Mouse (Mus musculus) liver, postnatal 0 days (tissue): Measurements from ENCODE around the gene Nrtn. TPM values are rescaled to one million over a fixed set of nuclear protein-coding genes. Genes with fewer than 3 reads are reported as not detected.

Source experiments
- ATAC-seq: fragments of 200-750 bp; cut with Nextera tagmentation; 2 replicates; pipeline ENCODE4 v1.8.0; 2017; ENCODE audit warnings: mild to moderate bottlenecking, moderate library complexity
- DNase-seq: peaks from one replicate; pipeline ENCODE4 v3.0.0-alpha.2; 2016
- H3K27ac ChIP-seq: fragments of 300-500 bp; sonication (generic); 2 replicates; pipeline ENCODE4 v1.5.1; 2014; ENCODE audit warnings: antibody characterized with exemption, moderate library complexity, mild to moderate bottlenecking, low read depth
- H3K27me3 ChIP-seq: fragments of 300-500 bp; sonication (generic); 2 replicates; pipeline ENCODE4 v1.6.1; 2014; ENCODE audit warnings: low read length, control low read depth, mixed read lengths; ENCODE audit not compliant: insufficient read depth
- H3K36me3 ChIP-seq: fragments of 300-500 bp; sonication (generic); replicated peaks from 2 replicates; pipeline ENCODE4 v1.6.1; 2014; ENCODE audit warnings: mild to moderate bottlenecking, control low read depth, low read length, moderate library complexity, mixed read lengths; ENCODE audit not compliant: insufficient read depth
- H3K4me1 ChIP-seq: fragments of 300-500 bp; sonication (generic); 2 replicates; pipeline ENCODE4 v1.6.1; 2014; ENCODE audit warnings: antibody characterized with exemption, mild to moderate bottlenecking, control low read depth; ENCODE audit not compliant: insufficient read depth
- H3K4me2 ChIP-seq: fragments of 300-500 bp; sonication (generic); 2 replicates; pipeline ENCODE4 v1.6.1; 2014; ENCODE audit warnings: low read depth, mild to moderate bottlenecking, low read length, moderate library complexity, mixed read lengths
- H3K4me3 ChIP-seq: fragments of 300-500 bp; sonication (generic); 2 replicates; pipeline ENCODE4 v1.5.1; 2014; ENCODE audit warnings: low read depth, low read length
- H3K9ac ChIP-seq: fragments of 300-500 bp; sonication (generic); replicated peaks from 2 replicates; pipeline ENCODE4 v1.6.1; 2014; ENCODE audit warnings: mild to moderate bottlenecking, moderate library complexity
- H3K9me3 ChIP-seq: fragments of 300-500 bp; sonication (generic); 2 replicates; pipeline ENCODE4 v1.6.1; 2016; ENCODE audit warnings: mild to moderate bottlenecking, control low read depth, low read length, mixed read lengths
- CTCF ChIP-seq: sonication (generic); IDR thresholded peaks from 2 replicates; pipeline ENCODE4 v1.5.1; 2016; ENCODE audit warnings: antibody characterized with exemption, low read depth
- EP300 ChIP-seq: IDR thresholded peaks from 2 replicates; pipeline ENCODE4 v1.6.1; 2016; ENCODE audit warnings: antibody characterized with exemption, low read depth, mild to moderate bottlenecking
- WGBS: fragments of 180-500 bp; shearing (Covaris S2); extraction: QIAGEN DNeasy Blood & Tissue Kit; methylation state at CpG from one replicate; pipeline ENCODE4 v1.1.7; 2014; ENCODE audit not compliant: insufficient replicate concordance; 5-methylcytosine and 5-hydroxymethylcytosine counted together
- polyA plus RNA-seq: library from polyadenylated mRNA; unstranded; fragments of >200 nt; fragmentation: Nextera tagmentation; extraction: Ambion mirVana; gene quantifications from 2 replicates; pipeline ENCODE4 v1.2.1, GENCODE M21; 2015

Gene Nrtn
- polyA plus RNA-seq, 1 experiment from 2014 or later, result 1.2 TPM

GRCm38 (mm10) chr17:56756703-56757399, 479 bp downstream of the Nrtn start:
- peak; percentile 55 for DNase-seq
- no peaks in the 10 kb centered on the region for H3K36me3 ChIP-seq
- peak overlapping the region; percentile 54 for H3K4me3 ChIP-seq
- ATAC-seq, result peak; percentile 14
- TF ChIP-seq EP300 (no peak), CTCF (peak; percentile 55)
- H3K4me1 ChIP-seq, result peaks cover 30% of the 10 kb centered on the region
- H3K27ac ChIP-seq, result no peak overlapping the region
- H3K9me3 ChIP-seq, result no peaks in the 10 kb centered on the region
- H3K9ac ChIP-seq, result peak overlapping the region; percentile 65
- WGBS, result 2% methylated on average over 40 of the region's 51 CpGs
- peaks cover 61% of the 10 kb centered on the region for H3K27me3 ChIP-seq
- peak overlapping the region; percentile 92 for H3K4me2 ChIP-seq

DNA sequence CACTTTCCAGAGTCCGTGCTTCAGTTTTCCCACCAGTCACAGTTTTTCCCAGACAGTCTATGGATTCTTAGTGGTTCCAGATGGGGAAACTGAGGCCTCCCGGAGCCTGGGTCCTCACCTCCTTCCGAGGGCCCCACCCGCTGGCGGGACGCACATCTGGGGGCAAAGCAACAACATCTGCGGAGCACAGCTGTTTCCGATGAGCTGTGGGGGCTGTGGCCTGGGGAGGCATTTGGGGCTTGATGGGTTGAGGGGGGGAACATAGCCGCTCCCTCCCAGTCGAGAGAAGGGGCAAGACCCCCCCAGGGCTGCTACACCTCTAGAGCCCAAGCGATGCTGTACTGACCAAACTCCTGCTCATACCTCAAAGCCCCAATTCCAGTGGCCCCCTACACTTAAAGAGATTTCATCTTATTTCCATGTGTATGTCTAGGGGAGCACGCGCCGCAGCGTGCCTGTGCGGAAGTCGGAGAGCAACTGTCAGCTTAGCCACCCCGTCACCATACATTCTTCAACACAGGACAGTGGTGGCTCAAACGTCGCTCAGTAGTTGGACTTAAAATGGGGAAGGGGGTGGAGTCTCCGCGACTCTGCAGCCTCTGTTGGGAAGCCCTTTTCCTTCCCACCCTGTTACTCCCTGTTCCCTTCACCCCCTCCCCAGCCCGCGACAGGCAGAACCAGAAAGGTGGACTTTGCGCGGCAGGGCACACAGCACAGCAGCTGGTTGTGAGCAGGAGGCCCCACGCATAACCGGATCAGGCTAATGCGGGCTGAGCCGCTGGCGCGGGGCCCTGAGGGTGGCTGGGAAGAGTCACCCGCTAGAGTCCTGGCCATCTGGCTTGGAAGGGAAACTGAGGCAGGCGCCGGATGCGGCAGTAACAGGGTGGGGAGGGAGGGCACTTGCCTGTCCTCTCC, 2.8 kb downstream of the Nrtn start:
- H3K36me3 ChIP-seq, result no peaks in the 10 kb centered on the region
- H3K4me3 ChIP-seq, result no peak overlapping the region
- H3K9ac ChIP-seq, result no peak overlapping the region; the same call in 1 of the 2 replicates

DNA sequence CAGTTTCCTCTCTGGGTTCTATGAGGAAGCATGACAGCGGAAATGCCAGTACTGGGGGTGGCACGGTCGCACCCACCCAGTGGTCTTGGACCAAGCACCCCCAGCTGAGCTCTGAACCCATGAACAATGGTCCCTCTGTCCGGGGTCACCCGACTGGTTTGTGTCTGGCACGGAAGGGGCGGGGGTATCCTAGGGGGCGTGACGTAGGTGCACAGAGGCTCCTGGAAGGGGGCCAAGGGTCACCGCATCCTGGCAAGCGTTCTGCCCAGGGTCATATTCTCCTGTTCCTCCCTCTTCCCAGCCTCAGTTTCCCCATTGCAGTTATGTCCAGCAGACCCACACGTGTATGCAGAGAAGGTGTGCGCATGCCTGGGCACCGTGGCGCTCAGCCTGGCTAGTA, 3.9 kb downstream of the Nrtn start:
- Histone ChIP-seq H3K4me3 (no peak overlapping the region), H3K27ac (no peak overlapping the region), H3K4me1 (peaks cover 21% of the 10 kb centered on the region), H3K9ac (no peak overlapping the region), H3K27me3 (peaks cover 71% of the 10 kb centered on the region), H3K4me2 (no peak overlapping the region), H3K36me3 (no peaks in the 10 kb centered on the region), H3K9me3 (no peaks in the 10 kb centered on the region)
- TF ChIP-seq EP300 (no peak), CTCF (no peak)
- DNase-seq, result no peak
- 28% methylated on average over 13 of the region's 15 CpGs for WGBS
- no peak for ATAC-seq

More for the DNA sequence above, 2.8 kb downstream of the Nrtn start:
- H3K9me3 ChIP-seq, result no peaks in the 10 kb centered on the region
- TF ChIP-seq CTCF (no peak), EP300 (no peak)
- H3K27ac ChIP-seq, result no peak overlapping the region
- peaks cover 71% of the 10 kb centered on the region for H3K27me3 ChIP-seq
- DNase-seq (no peak), ATAC-seq (no peak)
- H3K4me2 ChIP-seq, result peak overlapping the region; percentile 52
- peaks cover 22% of the 10 kb centered on the region for H3K4me1 ChIP-seq
- 10% methylated on average over 36 of the region's 36 CpGs for WGBS

DNA sequence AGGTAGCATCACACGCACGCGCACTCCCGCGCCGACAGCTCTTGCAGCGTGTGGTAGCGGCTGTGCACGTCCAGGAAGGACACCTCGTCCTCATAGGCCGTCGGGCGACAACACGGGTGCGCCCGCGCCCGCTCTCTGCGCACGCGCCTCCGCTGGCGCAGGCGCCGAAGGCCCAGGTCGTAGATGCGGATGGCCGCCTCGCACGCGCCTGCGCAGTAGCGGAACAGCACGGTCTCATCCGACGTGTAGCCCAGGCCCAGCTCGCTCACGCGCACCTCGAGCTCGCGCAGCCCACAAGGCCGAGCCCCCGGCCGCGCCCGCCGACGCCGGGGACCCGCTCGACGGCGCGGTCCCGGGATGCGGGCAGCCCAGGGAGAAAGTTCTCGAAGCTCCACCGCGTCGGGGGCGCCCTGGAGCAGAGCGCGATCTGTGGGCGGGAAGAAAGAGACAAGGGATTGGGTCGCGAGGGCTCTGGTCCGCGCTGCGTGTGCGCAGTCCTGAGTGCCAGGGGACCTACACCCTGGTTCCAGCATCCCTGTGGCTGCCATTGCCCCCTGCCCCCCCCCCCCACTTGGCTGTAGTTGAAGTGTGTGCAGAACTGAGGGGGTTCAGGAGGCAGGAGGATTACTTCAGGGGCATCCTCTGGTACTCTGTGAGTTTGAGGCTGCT, 5.8 kb downstream of the Nrtn start:
- H3K4me3 ChIP-seq, result no peak overlapping the region
- peak overlapping the region; percentile 44; the same call in 1 of the 2 replicates for H3K4me2 ChIP-seq
- H3K4me1 ChIP-seq, result peaks cover 3% of the 10 kb centered on the region; the same call in 1 of the 2 replicates
- ATAC-seq (peak; percentile 66), DNase-seq (peak; percentile 58)
- no peaks in the 10 kb centered on the region for H3K36me3 ChIP-seq
- peaks cover 56% of the 10 kb centered on the region for H3K27me3 ChIP-seq
- no peak overlapping the region for H3K9ac ChIP-seq
- TF ChIP-seq CTCF, result no peak
- no peak for TF ChIP-seq EP300
- WGBS, result 38% methylated on average over 66 of the region's 71 CpGs
- H3K9me3 ChIP-seq, result no peaks in the 10 kb centered on the region
- no peak overlapping the region for H3K27ac ChIP-seq

GRCm38 (mm10) chr17:56744173-56744572, 13.2 kb downstream of the Nrtn start:
- Histone ChIP-seq H3K4me1 (no peaks in the 10 kb centered on the region), H3K4me3 (no peak overlapping the region), H3K4me2 (no peak overlapping the region), H3K27me3 (no peaks in the 10 kb centered on the region), H3K36me3 (no peaks in the 10 kb centered on the region), H3K27ac (no peak overlapping the region), H3K9me3 (no peaks in the 10 kb centered on the region), H3K9ac (no peak overlapping the region)
- WGBS, result 46% methylated on average over 5 of the region's 5 CpGs
- ATAC-seq (no peak), DNase-seq (no peak)
- TF ChIP-seq EP300 (no peak), CTCF (no peak)

DNA sequence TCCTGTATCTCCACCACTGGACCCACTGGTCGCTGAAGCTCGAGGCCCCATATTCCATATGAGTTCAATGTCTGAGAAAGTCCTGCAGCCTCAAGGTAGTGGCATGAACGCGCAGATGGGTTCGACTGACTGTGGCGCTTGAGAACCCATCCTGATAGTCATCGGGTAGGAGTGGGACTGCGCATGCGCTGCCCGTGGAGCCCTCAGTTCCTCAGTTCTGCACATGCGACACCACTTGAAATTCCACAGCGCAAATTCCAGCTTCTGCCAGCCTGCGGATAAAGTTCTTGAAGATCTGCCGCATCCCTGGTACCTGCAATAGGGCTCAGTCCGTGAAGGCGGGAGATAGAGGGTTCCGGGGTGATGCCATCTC, 16.6 kb downstream of the Nrtn start:
- Histone ChIP-seq H3K9me3 (no peaks in the 10 kb centered on the region), H3K4me3 (no peak overlapping the region), H3K4me2 (no peak overlapping the region), H3K36me3 (no peaks in the 10 kb centered on the region), H3K4me1 (no peaks in the 10 kb centered on the region), H3K9ac (no peak overlapping the region), H3K27ac (no peak overlapping the region), H3K27me3 (no peaks in the 10 kb centered on the region)
- ATAC-seq (no peak), DNase-seq (no peak)
- 76% methylated on average over 17 of the region's 17 CpGs for WGBS
- no peak for TF ChIP-seq EP300
- no peak for TF ChIP-seq CTCF
